Mouse (Mus musculus) C2C12 (cell line): ENCODE data around the gene Sipa1. TPM values are rescaled to one million over a fixed set of nuclear protein-coding genes. Genes with fewer than 3 reads are reported as not detected.
A peak's percentile ranks its signal among the peaks of the same experiment; 100 is the strongest.

ENCODE experiments used
- H3K27me3 ChIP-seq: one replicate; pipeline ENCODE4 v1.6.1; 2011; ENCODE audit not compliant: control insufficient read depth, insufficient read depth, insufficient read length
- H3K36me3 ChIP-seq: one replicate; pipeline ENCODE4 v1.6.1; 2011; ENCODE audit not compliant: control insufficient read depth, insufficient read depth
- H3K4me3 ChIP-seq: one replicate; pipeline ENCODE4 v1.5.1; 2011; ENCODE audit warnings: mild to moderate bottlenecking, control low read depth; ENCODE audit not compliant: poor library complexity, insufficient read depth, severe bottlenecking
- H3K79me2 ChIP-seq: one replicate; pipeline ENCODE4 v1.6.1; 2011; ENCODE audit not compliant: control insufficient read depth, insufficient read depth
- H3K79me3 ChIP-seq: one replicate; pipeline ENCODE4 v1.6.1; 2011; ENCODE audit warnings: low read depth, control low read depth
- H3ac ChIP-seq: one replicate; pipeline ENCODE3; 2011; ENCODE audit warnings: low read depth; ENCODE audit not compliant: control insufficient read depth, insufficient read length
- CEBPB ChIP-seq: IDR thresholded peaks from one replicate; pipeline ENCODE4 v1.6.1; 2011; ENCODE audit warnings: low read depth, mild to moderate bottlenecking, control low read depth, moderate library complexity
- CTCF ChIP-seq: IDR thresholded peaks from one replicate; pipeline ENCODE4 v1.5.1; 2011; ENCODE audit not compliant: control insufficient read depth, insufficient read depth, insufficient read length
- FOSL1 ChIP-seq: IDR thresholded peaks from one replicate; pipeline ENCODE4 v1.8.0; 2011; ENCODE audit warnings: mild to moderate bottlenecking, low read length; ENCODE audit not compliant: poor library complexity, insufficient read depth, severe bottlenecking
- MAX ChIP-seq: IDR thresholded peaks from one replicate; pipeline ENCODE4 v1.6.1; 2011; ENCODE audit warnings: mild to moderate bottlenecking, control low read depth
- MYOD1 ChIP-seq: IDR thresholded peaks from one replicate; pipeline ENCODE4 v1.6.1; 2011; ENCODE audit warnings: low read depth; ENCODE audit not compliant: control insufficient read depth, insufficient read length
- MYOG ChIP-seq: IDR thresholded peaks from one replicate; pipeline ENCODE4 v1.6.1; 2011; ENCODE audit not compliant: control insufficient read depth, insufficient read length; ENCODE audit errors: extremely low read depth
- USF1 ChIP-seq: IDR thresholded peaks from one replicate; pipeline ENCODE4 v1.6.1; 2011; ENCODE audit warnings: low read depth, mild to moderate bottlenecking, control low read depth, moderate library complexity
- long read RNA-seq, 2 experiments: library from polyadenylated mRNA; unstranded; transcript quantifications; one replicate each; pipeline ENCODE4 v2.0.0; 2019 to 2020
- polyA plus RNA-seq: library from polyadenylated mRNA; unstranded; fragments of >200 nt; fragmentation: generic; extraction: Trizol; gene quantifications from one replicate; pipeline ENCODE4 v1.2.1, GENCODE M21; 2012; ENCODE audit warnings: missing spikeins

Sipa1 gene
- polyA plus RNA-seq = 22.9 TPM
- long read RNA-seq, experiment 1, partial matches to known transcripts = 4 of 8 reads
- long read RNA-seq, experiment 1, other reads (novel, unspliced or antisense) = 0 of 8 reads
- long read RNA-seq, experiment 2, transcript Sipa1-203 (17 exons, 3,584 nt) = minor isoform, 49 of 232 reads
- long read RNA-seq, experiment 2, transcript Sipa1-201 (18 exons, 3,812 nt) = minor isoform, 8 of 232 reads
- long read RNA-seq, experiment 2, transcript Sipa1-204 (16 exons, 3,583 nt) = major isoform, 95 of 232 reads
- long read RNA-seq, experiment 2, partial matches to known transcripts = 26 of 232 reads
- long read RNA-seq, experiment 2, other reads (novel, unspliced or antisense) = 51 of 232 reads

DNA sequence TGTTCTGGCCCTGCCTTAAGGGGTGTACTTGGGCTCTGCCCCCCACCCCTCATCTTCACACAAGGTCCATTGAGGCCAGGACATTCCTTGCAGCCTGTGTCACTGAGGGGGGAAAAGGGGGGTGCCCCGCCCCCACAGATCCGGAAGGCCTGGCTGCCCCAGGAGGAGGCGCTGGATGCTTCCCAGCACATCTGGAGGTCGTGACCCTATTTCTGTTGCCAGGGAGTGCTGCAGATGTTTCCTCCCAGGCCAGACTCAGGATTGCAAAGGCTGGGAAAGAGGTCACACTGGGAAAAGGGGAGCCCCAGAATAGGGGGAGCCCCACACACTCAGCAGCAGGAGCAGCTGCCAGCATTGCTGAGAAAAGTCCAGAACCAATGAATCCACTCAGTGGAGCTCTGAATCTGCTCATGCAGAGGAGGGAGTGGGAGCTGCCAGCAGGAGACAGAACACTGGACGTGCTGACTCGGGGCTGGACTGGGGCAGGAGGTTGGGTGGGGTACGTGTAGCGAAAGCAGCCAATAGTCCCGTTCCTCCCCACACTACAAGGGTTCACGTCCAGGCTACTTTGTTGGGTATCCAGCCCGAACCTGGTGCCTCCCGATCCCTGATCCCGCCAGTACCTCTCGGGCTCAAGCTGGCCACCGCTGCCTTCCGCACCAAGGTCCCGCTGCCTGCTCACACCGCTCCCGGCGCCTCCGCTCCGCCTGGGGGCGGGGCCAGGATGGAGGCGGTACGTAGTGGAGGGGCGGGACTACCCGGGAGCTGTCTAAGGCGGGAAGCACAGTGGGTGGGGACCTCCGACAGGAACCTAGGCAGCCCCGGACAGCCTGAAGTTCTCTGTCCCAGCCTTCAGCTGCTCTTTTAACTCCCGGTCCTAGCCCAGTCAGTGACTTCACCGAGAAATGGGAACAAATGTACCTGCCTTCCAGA, at the start of gene Sipa1:
Sipa1 (minus strand) TSS at position 727 of the 933 bp plus-strand sequence.
- peak within 1 kb of the TSS; percentile 43 for H3K4me3 ChIP-seq
- peaks cover 3% of the 10 kb centered on the region for H3K79me3 ChIP-seq
- H3K27me3 ChIP-seq = no peaks in the 10 kb centered on the region
- peak within 1 kb of the TSS; percentile 86 for H3ac ChIP-seq
- TF ChIP-seq USF1 = no peak
- no peak for TF ChIP-seq FOSL1
- no peak for TF ChIP-seq MYOD1
- H3K36me3 ChIP-seq = peaks cover 32% of the 10 kb centered on the region
- peaks cover 16% of the 10 kb centered on the region for H3K79me2 ChIP-seq

DNA sequence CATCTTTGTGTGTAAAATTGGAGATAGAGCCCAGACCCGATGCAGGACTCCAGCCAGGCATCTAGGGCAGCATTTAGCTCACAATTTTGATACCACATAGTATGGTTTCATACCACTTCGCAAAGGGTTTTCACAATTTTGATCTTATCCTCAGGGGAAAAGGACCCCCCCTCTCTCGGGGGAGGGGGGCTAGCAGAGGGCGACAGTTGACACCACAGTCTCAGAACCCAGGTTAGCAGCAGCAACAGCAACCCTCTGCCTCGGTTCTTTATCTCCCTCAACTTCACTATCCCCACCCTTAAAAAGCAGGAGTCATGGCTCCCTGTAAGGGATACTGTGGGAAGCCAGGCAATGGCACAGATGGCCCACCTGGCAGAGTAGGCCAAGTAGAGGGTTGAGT, 49.7 kb upstream of the Sipa1 start:
- H3K79me3 ChIP-seq = peaks cover 18% of the 10 kb centered on the region
- peaks cover 78% of the 10 kb centered on the region for H3K36me3 ChIP-seq
- no peak overlapping the region for H3K4me3 ChIP-seq
- H3K27me3 ChIP-seq = no peaks in the 10 kb centered on the region
- H3K79me2 ChIP-seq = peaks cover 50% of the 10 kb centered on the region
- TF ChIP-seq MYOG = no peak
- TF ChIP-seq USF1 = no peak
- no peak for TF ChIP-seq CEBPB
- no peak for TF ChIP-seq FOSL1
- no peak for TF ChIP-seq MYOD1
- no peak for TF ChIP-seq CTCF
- TF ChIP-seq MAX = no peak
- H3ac ChIP-seq = peak overlapping the region; percentile 5

DNA sequence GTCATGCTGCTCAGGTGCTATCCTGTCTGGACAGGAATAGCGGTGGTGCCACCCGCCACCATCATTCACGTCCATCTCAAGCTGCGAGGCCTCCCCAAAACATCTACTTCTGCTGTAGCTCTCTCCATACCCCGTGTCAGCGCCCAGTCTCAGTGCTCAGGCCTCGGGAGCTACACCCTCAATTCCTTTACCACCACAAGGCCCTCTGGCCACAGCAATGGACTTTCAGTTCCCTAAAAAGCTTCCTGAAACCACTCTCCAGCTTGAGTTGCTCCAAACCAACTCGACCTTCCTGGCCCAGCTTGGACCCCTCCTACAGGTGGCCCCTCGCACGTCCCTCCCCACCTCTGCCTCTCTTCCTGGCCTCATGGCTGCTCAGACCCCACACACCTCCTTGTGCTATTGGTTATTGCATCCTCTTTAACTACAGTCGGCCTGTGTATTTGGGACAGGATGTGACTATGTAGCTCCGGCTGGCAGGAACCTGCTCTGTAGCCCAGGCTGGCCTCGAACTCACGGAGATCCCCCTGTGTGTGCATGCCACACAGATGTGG, 48.5 kb upstream of the Sipa1 start:
- TF ChIP-seq MYOG = no peak
- TF ChIP-seq CEBPB = no peak
- TF ChIP-seq CTCF = no peak
- no peak for TF ChIP-seq FOSL1
- no peak for TF ChIP-seq USF1
- TF ChIP-seq MAX = no peak
- no peak for TF ChIP-seq MYOD1
- Histone ChIP-seq H3K4me3 (no peak overlapping the region), H3ac (no peak overlapping the region), H3K79me2 (peaks cover 43% of the 10 kb centered on the region), H3K36me3 (peaks cover 83% of the 10 kb centered on the region), H3K27me3 (no peaks in the 10 kb centered on the region), H3K79me3 (peaks cover 18% of the 10 kb centered on the region)

DNA sequence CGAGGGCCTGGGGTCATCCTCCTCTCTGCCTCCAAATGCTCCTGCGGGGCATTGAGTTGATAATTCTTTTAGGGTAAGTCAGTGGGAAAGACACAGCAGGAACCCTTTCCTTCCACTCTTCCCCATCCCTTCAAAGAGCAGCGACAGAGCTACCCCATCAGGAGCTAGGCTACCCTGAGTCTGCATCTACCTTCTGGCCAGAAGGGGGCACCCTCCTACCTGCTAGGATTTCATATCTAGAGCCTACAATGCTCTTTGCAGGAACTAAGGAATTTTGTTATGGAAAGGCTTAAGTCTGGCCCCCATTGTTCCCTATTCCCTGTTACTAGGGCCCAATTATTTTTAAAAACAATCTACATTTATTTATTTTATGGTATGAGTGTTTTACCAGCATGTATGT, 47.7 kb upstream of the Sipa1 start:
- peaks cover 40% of the 10 kb centered on the region for H3K79me2 ChIP-seq
- TF ChIP-seq FOSL1 (no peak), MYOG (no peak), USF1 (no peak)
- H3K79me3 ChIP-seq = peaks cover 18% of the 10 kb centered on the region
- H3K36me3 ChIP-seq = peaks cover 82% of the 10 kb centered on the region
- no peak overlapping the region for H3ac ChIP-seq
- no peak overlapping the region for H3K4me3 ChIP-seq
- no peaks in the 10 kb centered on the region for H3K27me3 ChIP-seq

DNA sequence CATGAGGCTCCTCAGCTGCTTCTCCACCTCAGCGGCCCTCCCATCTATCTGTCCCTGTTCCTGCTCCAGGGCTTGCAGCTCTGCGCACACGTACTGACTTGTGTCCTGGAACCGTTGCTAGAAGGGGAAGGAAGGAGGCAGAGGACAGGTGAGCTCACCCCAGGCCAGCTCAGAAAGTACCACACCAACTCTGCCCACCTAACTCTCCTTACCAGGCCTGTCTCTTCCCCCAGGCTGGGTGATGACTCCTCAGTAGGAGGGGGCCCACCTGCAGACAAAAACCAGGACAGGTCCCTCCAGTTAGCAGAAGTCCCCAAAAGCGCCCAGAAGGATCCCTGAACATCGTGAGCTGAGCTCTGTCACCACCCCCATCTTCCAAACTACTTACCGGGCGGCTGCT, 47.1 kb upstream of the Sipa1 start:
- TF ChIP-seq FOSL1 (no peak), MYOD1 (no peak), MAX (no peak), CTCF (no peak), USF1 (no peak), MYOG (no peak), CEBPB (no peak)
- peaks cover 40% of the 10 kb centered on the region for H3K79me2 ChIP-seq
- no peaks in the 10 kb centered on the region for H3K27me3 ChIP-seq
- peaks cover 76% of the 10 kb centered on the region for H3K36me3 ChIP-seq
- H3K4me3 ChIP-seq = no peak overlapping the region
- H3K79me3 ChIP-seq = peaks cover 18% of the 10 kb centered on the region
- H3ac ChIP-seq = no peak overlapping the region
